Mouse (Mus musculus) limb, embryonic 12.5 days (tissue): ENCODE measurements around the gene Traf2. TPM values are rescaled to one million over a fixed set of nuclear protein-coding genes. Genes with fewer than 3 reads are reported as not detected.

ENCODE experiments used
- ATAC-seq: fragments of 200-750 bp; cut with Nextera tagmentation; 2 replicates; pipeline ENCODE4 v1.8.0; 2017; ENCODE audit warnings: low read depth, moderate TSS enrichment; ENCODE audit not compliant: insufficient number of reproducible peaks, insufficient read depth, low FRiP score, low TSS enrichment
- H3K27ac ChIP-seq: fragments of 300-500 bp; sonication (generic); 2 replicates; pipeline ENCODE4 v1.5.1; 2016; ENCODE audit warnings: mild to moderate bottlenecking, moderate library complexity
- H3K27me3 ChIP-seq: fragments of 300-500 bp; sonication (generic); 2 replicates; pipeline ENCODE4 v1.6.1; 2016; ENCODE audit warnings: mild to moderate bottlenecking, moderate library complexity
- H3K36me3 ChIP-seq: fragments of 300-500 bp; sonication (generic); 2 replicates; pipeline ENCODE4 v1.6.1; 2016; ENCODE audit warnings: mild to moderate bottlenecking, moderate library complexity
- H3K4me1 ChIP-seq: fragments of 300-500 bp; sonication (generic); replicated peaks from 2 replicates; pipeline ENCODE4 v1.6.1; 2016
- H3K4me2 ChIP-seq: fragments of 300-500 bp; sonication (generic); 2 replicates; pipeline ENCODE4 v1.6.1; 2016; ENCODE audit warnings: mild to moderate bottlenecking, moderate library complexity
- H3K4me3 ChIP-seq: fragments of 300-500 bp; sonication (generic); replicated peaks from 2 replicates; pipeline ENCODE4 v1.5.1; 2016; ENCODE audit warnings: mild to moderate bottlenecking
- H3K9ac ChIP-seq: fragments of 300-500 bp; sonication (generic); replicated peaks from 2 replicates; pipeline ENCODE4 v1.6.1; 2016; ENCODE audit warnings: mild to moderate bottlenecking, moderate library complexity
- H3K9me3 ChIP-seq: fragments of 300-500 bp; sonication (generic); 2 replicates; pipeline ENCODE4 v1.6.1; 2016; ENCODE audit warnings: mild to moderate bottlenecking, moderate library complexity
- WGBS: fragments of 180-500 bp; shearing (Covaris S2); methylation state at CpG from one replicate; pipeline ENCODE4 v1.1.7; 2016; 5-methylcytosine and 5-hydroxymethylcytosine counted together
- polyA plus RNA-seq: library from polyadenylated mRNA; unstranded; fragments of >200 nt; fragmentation: Nextera tagmentation; extraction: Ambion mirVana; gene quantifications from 2 replicates; pipeline ENCODE4 v1.2.1, GENCODE M21; 2016

The Traf2 gene
- polyA plus RNA-seq, 1 experiment from 2014 or later: 39.2 TPM

- Histone ChIP-seq H3K27me3 (no peaks in the 10 kb centered on the region), H3K27ac (peak within 1 kb of the TSS; percentile 60; the same call in 1 of the 2 replicates), H3K9ac (peak within 1 kb of the TSS; percentile 92), H3K9me3 (no peaks in the 10 kb centered on the region), H3K4me3 (peak within 1 kb of the TSS; percentile 83), H3K4me2 (peak within 1 kb of the TSS; percentile 92), H3K4me1 (peaks cover 15% of the 10 kb centered on the region), H3K36me3 (peaks cover 33% of the 10 kb centered on the region)
- WGBS: 77% methylated on average over 20 of the region's 20 CpGs
- no peak for ATAC-seq
Measured at GRCm38 (mm10) chr2:25501593-25502486, 44.9 kb downstream of the Traf2 start, which contains the start of gene C8g. C8g (minus strand) TSS chr2:25501719.

- peak within 1 kb of the TSS; percentile 60; the same call in 1 of the 2 replicates for H3K27ac ChIP-seq
- WGBS: 2% methylated on average over 42 of the region's 44 CpGs
Measured at GRCm38 (mm10) chr2:25500576-25501405, 45.9 kb downstream of the Traf2 start, which contains the start of gene Fbxw5. Fbxw5 (plus strand) TSS chr2:25500750.

DNA sequence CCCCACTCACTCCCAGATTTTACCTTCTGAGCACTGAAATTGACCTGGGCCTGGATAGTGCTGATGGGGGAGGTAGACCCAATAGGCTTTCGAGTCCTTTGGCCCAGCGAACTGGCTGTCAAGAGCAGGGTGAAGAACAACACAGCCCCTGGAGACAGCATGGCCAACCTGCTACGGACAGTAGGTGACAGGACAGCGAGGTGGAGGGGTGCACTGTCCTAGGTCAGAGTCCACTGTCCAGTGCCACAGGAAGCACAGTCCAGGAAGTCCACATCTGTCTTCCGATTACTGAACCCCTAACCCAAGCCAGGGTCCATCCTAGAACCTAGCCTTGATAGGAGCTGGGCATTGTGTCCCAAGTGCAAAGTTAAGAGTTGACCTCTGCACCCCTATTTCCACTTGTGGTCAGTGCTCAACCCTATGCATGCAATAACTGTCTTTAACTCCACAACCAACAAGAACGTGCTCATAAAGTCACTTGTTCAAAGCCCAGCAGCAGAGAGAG lies 46.6 kb downstream of the Traf2 start:
- Histone ChIP-seq H3K4me2 (peak overlapping the region; percentile 92), H3K27me3 (no peaks in the 10 kb centered on the region), H3K9ac (peak overlapping the region; percentile 44; the same call in 1 of the 2 replicates), H3K36me3 (peaks cover 28% of the 10 kb centered on the region), H3K27ac (peak overlapping the region; percentile 42; the same call in 1 of the 2 replicates), H3K9me3 (no peaks in the 10 kb centered on the region), H3K4me1 (peaks cover 15% of the 10 kb centered on the region), H3K4me3 (peak overlapping the region; percentile 83)
- 68% methylated on average over 6 of the region's 6 CpGs for WGBS
- ATAC-seq: peak; percentile 45; the same call in 1 of the 2 replicates

More at GRCm38 (mm10) chr2:25500576-25501405, 45.9 kb downstream of the Traf2 start, which contains the start of gene Fbxw5:
- H3K4me2 ChIP-seq: peak within 1 kb of the TSS; percentile 92
- no peaks in the 10 kb centered on the region for H3K27me3 ChIP-seq
- H3K4me3 ChIP-seq: peak within 1 kb of the TSS; percentile 83
- no peaks in the 10 kb centered on the region for H3K9me3 ChIP-seq
- ATAC-seq: peak; percentile 74
- peaks cover 33% of the 10 kb centered on the region for H3K36me3 ChIP-seq
- H3K9ac ChIP-seq: peak within 1 kb of the TSS; percentile 92
- peaks cover 15% of the 10 kb centered on the region for H3K4me1 ChIP-seq

DNA sequence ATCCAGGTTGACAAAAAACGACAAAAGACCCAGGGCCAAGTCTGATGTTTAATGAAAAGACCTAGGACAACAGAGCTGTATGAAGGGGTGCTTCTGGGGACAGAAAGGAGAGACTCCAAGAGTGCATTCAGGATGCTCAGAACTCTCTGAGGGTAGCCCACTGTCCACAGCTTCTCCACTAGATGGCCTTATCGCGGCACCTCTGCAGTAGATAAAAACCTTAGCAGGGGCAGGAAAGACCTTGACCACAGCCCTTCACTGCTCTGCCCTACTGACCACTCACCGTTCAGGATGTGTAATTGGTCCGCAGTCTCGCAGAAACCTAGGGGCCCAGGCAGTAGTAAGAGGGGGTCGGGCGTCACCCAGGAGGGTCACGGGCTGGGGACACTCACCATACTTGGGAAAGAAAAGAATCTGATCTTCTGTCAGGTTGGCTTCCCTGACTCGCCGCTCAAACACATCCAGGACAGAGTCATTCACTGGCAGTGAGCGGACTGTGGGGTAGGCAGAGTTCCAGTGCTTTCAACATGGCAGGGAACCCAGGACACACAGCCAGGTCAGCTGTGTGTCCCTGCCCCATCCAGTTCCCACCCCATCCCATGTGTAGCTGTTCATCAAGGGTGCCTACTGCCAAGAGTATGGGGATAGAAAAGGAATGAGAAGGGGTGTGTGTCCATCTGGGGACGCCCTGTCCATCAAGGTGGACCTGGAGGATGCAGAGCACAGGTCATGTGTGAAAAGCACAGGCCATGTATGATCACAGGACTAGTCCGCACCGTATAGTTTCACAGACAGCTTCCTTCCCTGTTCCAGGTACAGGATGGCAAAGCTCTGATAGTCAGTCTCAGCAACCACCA lies 47.9 kb downstream of the Traf2 start:
- WGBS: 72% methylated on average over 15 of the region's 15 CpGs
- peaks cover 16% of the 10 kb centered on the region for H3K36me3 ChIP-seq
- H3K27ac ChIP-seq: no peak overlapping the region
- no peaks in the 10 kb centered on the region for H3K9me3 ChIP-seq
- no peaks in the 10 kb centered on the region for H3K27me3 ChIP-seq
- ATAC-seq: no peak
- no peak overlapping the region for H3K4me2 ChIP-seq
- H3K4me3 ChIP-seq: no peak overlapping the region
- H3K9ac ChIP-seq: no peak overlapping the region
- peaks cover 15% of the 10 kb centered on the region for H3K4me1 ChIP-seq

DNA sequence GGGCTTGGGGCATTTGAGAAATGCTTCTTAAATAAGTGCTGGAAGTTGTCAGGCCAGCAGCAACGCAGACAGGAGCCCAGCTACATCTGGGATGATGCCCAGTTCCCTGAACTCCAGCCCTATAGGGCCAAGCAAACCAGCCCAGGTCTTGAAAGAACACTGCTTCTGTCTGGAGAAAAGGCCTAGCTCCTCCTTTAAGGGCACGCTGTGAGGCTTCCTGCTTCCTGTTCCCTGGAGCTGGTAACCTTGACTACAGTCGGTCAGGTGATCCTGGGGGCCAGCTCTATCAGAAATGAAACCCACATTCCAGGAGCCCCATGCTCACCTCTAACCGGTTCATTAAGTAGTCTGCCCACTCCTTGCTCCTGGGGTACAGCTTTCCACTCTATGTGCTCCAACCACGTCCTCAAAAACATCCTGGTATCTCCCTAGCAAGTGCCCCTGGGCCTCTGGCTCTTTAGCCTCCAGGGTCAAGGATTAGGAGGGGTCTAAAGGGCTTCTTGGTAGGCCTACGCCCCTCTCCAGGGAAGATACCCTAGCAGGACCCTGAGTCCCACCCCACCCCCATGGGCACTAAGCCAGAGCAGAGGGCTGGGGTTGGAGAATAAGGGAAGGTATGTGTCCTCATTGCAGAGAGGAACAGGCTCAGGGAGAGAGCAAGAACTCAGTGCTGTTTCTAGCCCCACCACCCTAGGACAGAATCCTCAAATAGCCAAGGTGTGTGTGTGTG lies 48.7 kb downstream of the Traf2 start:
- Histone ChIP-seq H3K27me3 (no peaks in the 10 kb centered on the region), H3K9ac (no peak overlapping the region), H3K4me1 (peaks cover 15% of the 10 kb centered on the region), H3K27ac (peak overlapping the region; percentile 56), H3K9me3 (no peaks in the 10 kb centered on the region), H3K4me2 (no peak overlapping the region), H3K36me3 (peaks cover 7% of the 10 kb centered on the region; the same call in 1 of the 2 replicates), H3K4me3 (no peak overlapping the region)
- WGBS: 51% methylated on average over 6 of the region's 6 CpGs
- no peak for ATAC-seq

DNA sequence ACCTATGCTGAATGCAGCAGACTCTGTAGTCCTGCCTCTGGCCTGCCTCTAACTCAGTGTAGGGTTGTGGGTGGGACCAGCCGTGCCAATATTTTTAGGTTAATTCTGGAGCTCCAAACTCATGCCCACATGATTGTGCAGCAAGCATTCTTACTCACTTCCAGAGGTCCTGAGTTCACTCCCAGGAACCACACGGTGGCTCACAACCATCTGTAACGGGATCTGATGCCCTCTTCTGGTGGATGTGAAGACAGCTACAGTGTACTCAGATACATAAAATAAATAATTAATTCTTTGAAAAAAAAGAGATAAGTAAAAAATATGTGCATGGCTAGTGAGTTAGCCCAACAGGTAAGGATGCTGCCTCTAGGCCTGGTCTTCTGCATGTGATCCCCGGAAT lies 50.3 kb downstream of the Traf2 start:
- no peak for ATAC-seq
- H3K4me1 ChIP-seq: peaks cover 7% of the 10 kb centered on the region
- 45% methylated on average over 4 of the region's 4 CpGs for WGBS
- H3K27me3 ChIP-seq: no peaks in the 10 kb centered on the region
- H3K27ac ChIP-seq: no peak overlapping the region
- H3K9me3 ChIP-seq: no peaks in the 10 kb centered on the region
- no peak overlapping the region for H3K4me3 ChIP-seq
- H3K36me3 ChIP-seq: no peaks in the 10 kb centered on the region
- H3K9ac ChIP-seq: no peak overlapping the region
- H3K4me2 ChIP-seq: no peak overlapping the region

- no peak within 1 kb of the TSS for H3K4me2 ChIP-seq
- H3K36me3 ChIP-seq: no peaks in the 10 kb centered on the region
- H3K4me1 ChIP-seq: 0 out of 2 replicates have a peak, but pooled peaks cover 2% of the 10 kb centered on the region
- H3K27ac ChIP-seq: no peak within 1 kb of the TSS
- no peak within 1 kb of the TSS for H3K9ac ChIP-seq
- no peaks in the 10 kb centered on the region for H3K9me3 ChIP-seq
- no peak within 1 kb of the TSS for H3K4me3 ChIP-seq
- no peaks in the 10 kb centered on the region for H3K27me3 ChIP-seq
- ATAC-seq: no peak
- 79% methylated on average over 5 of the region's 5 CpGs for WGBS
Measured at GRCm38 (mm10) chr2:25493476-25493961, 53.2 kb downstream of the Traf2 start, which contains the start of gene Lcn12. Lcn12 (minus strand) TSS chr2:25493911.

GRCm38 (mm10) chr2:25492988-25493387 lies 53.8 kb downstream of the Traf2 start:
- Histone ChIP-seq H3K9ac (no peak overlapping the region), H3K4me3 (no peak overlapping the region), H3K9me3 (no peaks in the 10 kb centered on the region), H3K27ac (no peak overlapping the region), H3K4me2 (no peak overlapping the region), H3K4me1 (no peaks in the 10 kb centered on the region), H3K27me3 (no peaks in the 10 kb centered on the region), H3K36me3 (no peaks in the 10 kb centered on the region)
- ATAC-seq: no peak
- WGBS: 81% methylated on average over 5 of the region's 5 CpGs

- no peaks in the 10 kb centered on the region for H3K36me3 ChIP-seq
- no peak overlapping the region for H3K9ac ChIP-seq
- no peak overlapping the region for H3K4me3 ChIP-seq
- H3K4me1 ChIP-seq: no peaks in the 10 kb centered on the region
- 79% methylated on average over 7 of the region's 7 CpGs for WGBS
- no peaks in the 10 kb centered on the region for H3K27me3 ChIP-seq
- no peak overlapping the region for H3K27ac ChIP-seq
- H3K4me2 ChIP-seq: no peak overlapping the region
- no peak for ATAC-seq
- H3K9me3 ChIP-seq: no peaks in the 10 kb centered on the region
Measured at GRCm38 (mm10) chr2:25488671-25489068, 58.1 kb downstream of the Traf2 start.
